Mouse (Mus musculus): Measurements from ENCODE around the gene Pdha1. TPM values are rescaled to one million over a fixed set of nuclear protein-coding genes. Genes with fewer than 3 reads are reported as not detected.

Gene Pdha1
- total RNA-seq (2021): 100 to 1,000 TPM; 567 to 646 TPM
- long read RNA-seq, experiment 1, transcript Pdha1-201 (11 exons, 2,848 nt): major isoform, 1,351 of 1,435 reads
- long read RNA-seq, experiment 1, partial matches to known transcripts: 31 of 1,435 reads
- long read RNA-seq, experiment 1, other reads (novel, unspliced or antisense): 52 of 1,435 reads
- long read RNA-seq, experiment 2, transcript Pdha1-201 (11 exons, 2,848 nt): major isoform, 1,416 of 1,507 reads
- long read RNA-seq, experiment 2, partial matches to known transcripts: 34 of 1,507 reads
- long read RNA-seq, experiment 2, other reads (novel, unspliced or antisense): 57 of 1,507 reads

DNA sequence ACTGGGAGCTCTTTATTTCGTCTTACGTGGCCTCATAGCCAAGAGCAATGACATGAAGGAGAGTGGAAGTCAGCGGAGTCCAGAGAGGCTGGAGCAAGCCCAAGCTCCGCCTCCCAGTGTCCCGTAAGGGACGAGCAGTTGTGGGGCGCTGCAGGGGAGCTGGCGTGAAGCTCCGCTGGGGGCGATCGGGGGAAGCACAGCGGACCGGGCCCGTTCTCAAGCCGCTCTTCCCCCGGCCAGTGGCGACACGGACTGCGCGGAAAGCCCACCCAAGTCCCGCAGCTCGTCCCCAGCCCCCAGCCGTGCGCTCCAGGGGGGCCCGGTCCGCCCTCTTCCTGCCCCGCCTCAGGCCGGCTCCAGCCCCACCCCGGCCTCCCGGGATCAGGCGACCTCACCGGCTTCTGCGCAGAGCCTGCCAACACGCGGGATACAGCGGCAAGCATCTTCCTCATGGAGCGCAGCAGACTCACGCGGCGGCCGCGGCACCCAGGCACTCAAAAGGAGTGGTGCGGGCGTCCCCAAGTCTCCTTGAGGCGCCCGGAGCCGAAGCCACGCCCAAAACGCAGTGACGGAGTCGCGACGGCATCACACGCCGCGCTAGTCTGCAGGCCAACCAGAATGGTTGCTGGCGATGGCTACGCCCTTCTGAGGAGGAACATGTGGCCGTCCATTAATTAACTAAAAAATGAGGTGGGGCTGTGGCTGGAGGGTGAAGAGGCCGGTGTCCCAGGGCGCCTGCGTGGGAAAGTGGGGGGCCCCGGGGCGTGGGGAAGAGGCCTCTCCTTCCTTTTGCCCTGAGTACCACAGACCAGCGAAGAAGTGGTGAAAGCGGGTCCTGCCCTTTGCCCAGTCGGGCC is at the start of gene Pdha1:
Pdha1 (minus strand) TSS at position 553 of the 857 bp plus-strand sequence.
- TF ChIP-seq CTCF (IDR thresholded peaks at IDR 0.05): no peak

DNA sequence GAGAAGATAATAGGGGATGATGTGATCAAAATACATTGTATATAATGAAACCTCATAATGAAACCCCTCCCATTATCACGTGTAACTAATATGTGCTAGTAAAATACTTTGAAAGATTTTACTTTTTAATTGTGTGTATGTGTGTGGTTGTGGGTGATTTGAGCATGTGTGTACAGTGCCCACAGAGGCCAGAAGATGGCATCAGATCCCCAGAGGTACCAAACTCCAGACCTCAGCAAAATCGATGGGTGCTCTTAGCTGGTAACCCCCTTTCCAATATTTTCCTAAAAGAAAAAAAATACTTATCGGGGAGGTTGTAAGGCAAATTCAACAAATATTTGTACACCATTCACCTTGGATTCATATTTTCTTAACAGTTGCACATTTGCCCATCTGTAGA is 40.8 kb upstream of the Pdha1 start:
- H3K4me3 ChIP-seq: no peak overlapping the region
- peak; percentile 46 for TF ChIP-seq CTCF (IDR thresholded peaks at IDR 0.05)
- intact Hi-C loops (cut with DNase I): loop anchor here (10.0 kb wide), 1 partner anchor 856 kb away; no protein-coding TSS in a partner anchor
- no peak overlapping the region for H3K27ac ChIP-seq
- no peak for DNase-seq

More for the DNA sequence above, at the start of gene Pdha1:
- peak within 1 kb of the TSS; percentile 84 for H3K4me3 ChIP-seq
- H3K27ac ChIP-seq: peak within 1 kb of the TSS; percentile 99
- DNase-seq: peak; percentile 93
- intact Hi-C loops (cut with DNase I): no loop called here

DNA sequence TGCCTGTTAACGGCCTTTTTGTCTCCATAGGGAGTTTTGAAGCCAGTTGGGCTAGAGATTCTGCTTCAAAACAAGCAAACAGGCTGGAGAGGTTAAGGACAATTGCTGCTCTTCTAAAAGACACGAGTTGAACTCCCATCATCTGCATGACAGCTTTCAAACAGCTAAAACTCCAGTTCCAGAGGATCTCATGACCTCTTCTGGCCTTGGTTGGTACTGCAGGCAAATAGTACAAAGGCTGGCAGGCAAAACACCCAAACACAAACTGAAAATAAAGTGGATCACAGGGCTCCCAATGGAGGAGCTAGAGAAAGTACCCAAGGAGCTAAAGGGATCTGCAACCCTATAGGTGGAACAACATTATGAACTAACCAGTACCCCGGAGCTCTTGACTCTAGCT is 31.9 kb upstream of the Pdha1 start:
- H3K27ac ChIP-seq: no peak overlapping the region
- H3K4me3 ChIP-seq: no peak overlapping the region
- DNase-seq: peak; percentile 45
- TF ChIP-seq CTCF (IDR thresholded peaks at IDR 0.05): peak; percentile 71
- intact Hi-C loops (cut with DNase I): loop anchor here (5.0 to 10.0 kb wide), 2 partner anchors 183 to 865 kb away; partner anchors contain the start of gene Map3k15

DNA sequence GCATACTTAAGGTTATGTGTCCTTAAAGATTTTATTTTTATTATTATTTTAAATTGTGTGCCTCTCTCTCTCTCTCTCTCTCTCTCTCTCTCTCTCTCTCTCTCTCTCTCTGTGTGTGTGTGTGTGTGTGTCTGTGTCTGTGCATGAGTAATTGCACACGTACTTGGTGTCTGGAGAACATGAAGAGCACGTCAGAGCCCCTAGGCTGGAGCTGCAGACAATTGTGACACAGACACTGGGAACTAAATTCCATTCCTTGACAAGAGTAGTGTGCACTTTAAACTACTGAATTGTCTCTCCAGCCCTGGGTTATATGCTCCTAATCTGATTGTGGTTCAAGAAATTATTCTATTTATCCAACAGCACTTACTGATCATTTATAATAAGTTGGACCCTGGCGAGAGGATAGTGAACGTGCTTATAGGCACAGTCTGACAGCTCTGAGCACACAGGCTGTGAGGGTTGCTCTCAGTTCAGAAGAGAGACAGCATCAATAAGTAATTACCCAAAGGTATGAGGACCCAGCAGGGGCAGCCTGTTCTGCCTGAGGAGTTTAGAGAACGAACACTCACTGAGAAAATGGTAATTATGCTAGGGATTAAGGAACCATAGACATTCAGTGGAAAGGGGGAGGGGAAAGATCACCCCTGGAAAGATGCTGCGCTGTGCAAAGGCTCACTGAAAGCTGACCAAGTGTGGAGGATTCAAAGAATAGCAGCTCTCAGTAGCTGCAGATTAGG is 28.2 kb upstream of the Pdha1 start:
- no peak for DNase-seq
- intact Hi-C loops (cut with DNase I): no loop called here
- Histone ChIP-seq H3K4me3 (no peak overlapping the region), H3K27ac (no peak overlapping the region)
- TF ChIP-seq CTCF (IDR thresholded peaks at IDR 0.05): no peak

DNA sequence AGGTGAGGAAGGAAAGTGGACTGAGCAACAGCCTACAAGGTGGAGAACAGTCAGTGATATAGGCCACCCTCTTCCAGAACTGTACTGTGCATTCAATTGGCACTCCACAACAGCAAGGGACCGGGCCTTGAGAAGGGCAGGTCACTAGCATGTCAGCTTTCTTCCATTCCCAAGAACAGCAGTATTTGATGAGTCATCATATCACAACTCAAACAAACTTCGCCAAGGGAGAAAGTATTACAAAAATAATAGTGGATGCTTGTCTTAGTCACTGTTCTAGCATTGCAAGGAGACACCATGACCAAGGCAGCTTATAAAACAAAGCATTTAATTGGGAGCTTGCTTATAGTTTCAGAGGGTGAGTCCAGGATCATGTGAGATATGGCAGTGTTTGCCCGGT is 26.0 kb upstream of the Pdha1 start:
- DNase-seq: no peak
- no peak overlapping the region for H3K27ac ChIP-seq

DNA sequence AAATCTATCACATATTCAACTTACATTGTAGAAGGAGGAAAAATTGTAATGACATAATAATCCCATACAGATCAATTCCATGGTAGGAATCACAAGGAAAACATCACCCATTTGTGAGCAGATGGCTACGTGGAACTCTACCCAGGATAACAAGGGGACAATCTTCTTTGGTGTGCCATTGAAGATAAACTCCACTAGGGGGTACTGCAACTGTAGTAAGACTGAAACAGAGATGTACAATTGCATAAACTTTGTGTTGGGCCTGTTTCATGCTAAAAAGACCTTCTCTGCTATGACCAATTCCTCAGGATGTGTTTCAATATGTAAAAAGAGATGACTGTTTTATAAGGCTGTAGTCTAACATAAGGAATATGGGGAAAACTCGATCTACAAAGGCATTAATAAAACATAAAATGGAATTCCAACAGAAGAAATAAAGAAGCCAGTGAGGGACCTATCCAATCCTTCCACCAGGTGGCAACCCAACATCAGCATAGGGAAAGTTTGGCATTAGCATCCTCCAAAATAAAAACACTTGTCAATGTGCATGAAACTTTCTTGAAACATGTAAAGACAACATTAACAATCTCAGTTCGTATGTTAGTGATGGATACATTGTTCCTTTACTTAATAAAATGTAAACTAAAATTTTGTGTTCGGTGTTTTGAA is 15.1 kb upstream of the Pdha1 start:
- TF ChIP-seq CTCF (IDR thresholded peaks at IDR 0.05): peak; percentile 61
- no peak for DNase-seq
- H3K27ac ChIP-seq: no peak overlapping the region
- H3K4me3 ChIP-seq: no peak overlapping the region
- intact Hi-C loops (cut with DNase I): no loop called here

More for the DNA sequence above, 26.0 kb upstream of the Pdha1 start:
- no peak overlapping the region for H3K4me3 ChIP-seq
- TF ChIP-seq CTCF (IDR thresholded peaks at IDR 0.05): no peak
- intact Hi-C loops (cut with DNase I): no loop called here

DNA sequence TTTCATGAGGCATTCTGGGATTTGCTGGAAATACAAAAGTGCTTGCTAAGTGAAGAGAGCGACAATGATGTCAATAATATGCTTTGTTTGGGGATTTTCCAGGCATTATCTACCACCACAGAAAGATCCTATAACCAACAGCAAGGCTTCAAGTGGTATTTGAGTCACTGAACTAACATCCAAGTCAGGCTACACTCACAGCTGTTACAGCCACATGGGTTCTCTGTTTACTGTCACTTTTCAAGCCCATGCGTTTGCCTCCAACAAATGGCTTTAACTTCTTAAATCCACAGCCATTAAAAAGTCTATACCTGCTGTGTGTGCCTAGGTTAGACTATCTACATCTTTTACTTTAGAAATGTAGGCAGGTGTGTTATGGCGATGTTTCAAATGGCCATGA is 10.6 kb upstream of the Pdha1 start:
- intact Hi-C loops (cut with DNase I): no loop called here
- Histone ChIP-seq H3K4me3 (no peak overlapping the region), H3K27ac (no peak overlapping the region)
- DNase-seq: no peak
- no peak for TF ChIP-seq CTCF (IDR thresholded peaks at IDR 0.05)

DNA sequence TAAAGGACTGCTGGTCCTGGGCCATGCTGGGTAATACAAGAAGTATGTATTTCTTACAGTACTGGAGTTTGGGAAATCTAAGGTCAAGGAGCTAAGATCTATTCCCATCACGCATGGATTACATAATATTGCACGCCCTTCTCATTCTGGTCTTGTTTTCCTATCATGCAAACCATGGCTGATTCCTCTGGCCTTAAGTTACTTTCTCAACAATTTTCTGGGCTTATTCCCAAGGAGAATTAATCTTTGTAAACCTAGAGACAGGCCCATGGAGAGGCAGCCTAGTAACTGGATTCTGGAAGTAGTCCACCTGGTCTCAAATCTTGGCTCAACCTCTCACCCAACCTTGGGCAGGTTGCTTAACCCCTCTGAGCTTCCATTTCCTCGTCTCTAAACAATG is 9.2 kb upstream of the Pdha1 start:
- intact Hi-C loops (cut with DNase I): no loop called here
- TF ChIP-seq CTCF (IDR thresholded peaks at IDR 0.05): no peak
- no peak overlapping the region for H3K27ac ChIP-seq
- DNase-seq: no peak
- H3K4me3 ChIP-seq: no peak overlapping the region

DNA sequence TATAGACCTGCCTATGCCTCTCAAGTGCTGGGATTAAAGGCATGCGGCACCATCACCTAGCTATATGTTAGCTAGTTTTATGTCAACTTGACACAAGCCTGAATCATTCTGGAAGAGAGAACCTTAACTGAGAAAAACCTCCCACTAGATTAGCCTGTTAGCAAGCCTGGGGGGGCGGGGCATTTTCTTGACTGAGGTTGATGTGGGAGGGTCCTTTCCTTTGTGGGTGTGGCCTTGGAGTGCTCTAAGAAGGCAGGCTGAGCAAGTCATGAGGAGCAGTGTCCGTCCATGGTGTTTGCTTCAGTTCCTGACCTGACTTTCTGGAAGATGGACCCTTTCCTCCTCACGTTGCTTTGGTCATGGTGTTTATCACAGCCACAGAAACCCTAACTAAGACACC is 8.6 kb upstream of the Pdha1 start:
- H3K4me3 ChIP-seq: no peak overlapping the region
- intact Hi-C loops (cut with DNase I): no loop called here
- no peak overlapping the region for H3K27ac ChIP-seq
- DNase-seq: no peak
- TF ChIP-seq CTCF (IDR thresholded peaks at IDR 0.05): no peak

DNA sequence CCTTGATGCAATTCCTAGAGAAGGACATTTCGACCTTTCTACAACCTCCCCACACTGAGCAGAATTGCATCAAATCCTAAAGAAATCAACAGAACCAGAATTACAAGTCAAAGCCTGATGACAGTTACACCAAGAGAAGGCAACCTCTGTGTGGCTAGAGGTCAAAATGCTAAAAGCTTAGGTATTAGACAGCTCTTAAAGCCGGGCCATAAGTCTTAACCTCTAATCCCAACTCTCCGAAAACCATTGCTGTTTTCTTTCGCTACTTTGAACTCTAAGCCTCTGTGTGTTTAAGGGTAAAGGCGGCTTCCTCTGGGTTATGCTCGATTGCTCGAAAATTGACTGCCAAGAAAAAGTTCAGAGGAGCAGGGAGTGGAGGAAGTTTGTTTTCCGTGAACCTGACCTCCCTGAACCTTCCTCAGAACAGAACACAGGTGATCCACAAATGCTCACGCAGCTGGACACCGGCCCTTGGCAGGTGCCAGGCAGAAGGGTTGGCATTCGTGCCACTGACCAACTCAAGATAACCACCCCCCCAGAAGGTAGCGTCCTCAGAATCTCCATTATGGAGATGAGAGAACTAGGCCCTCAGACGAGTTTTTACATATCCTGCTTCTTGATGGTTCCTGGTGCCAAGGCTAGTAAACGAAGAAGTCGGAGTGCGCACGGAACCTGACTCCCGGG is 894 bp downstream of the Pdha1 start:
- TF ChIP-seq CTCF (IDR thresholded peaks at IDR 0.05): no peak
- Histone ChIP-seq H3K27ac (peak overlapping the region; percentile 99), H3K4me3 (peak overlapping the region; percentile 84)
- intact Hi-C loops (cut with DNase I): no loop called here
- DNase-seq: no peak

DNA sequence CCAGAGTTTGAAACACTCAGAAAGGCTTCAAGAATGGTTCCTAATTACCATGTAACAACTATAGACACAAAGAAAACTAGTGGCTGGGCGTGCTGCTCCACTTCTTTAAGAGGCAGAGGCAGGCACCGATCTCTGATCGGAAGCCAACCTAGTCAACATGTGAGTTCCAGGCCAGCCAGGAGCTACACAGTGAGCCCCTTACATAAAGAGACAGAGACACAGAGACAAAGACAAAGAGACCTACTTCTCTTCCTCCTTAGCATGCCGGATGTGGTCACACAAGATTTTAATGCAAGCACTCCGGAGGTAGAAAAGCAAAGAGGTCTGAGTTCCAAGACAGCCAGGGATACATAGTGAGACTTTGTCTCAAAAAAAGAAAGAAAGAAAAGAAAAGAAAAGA is 2.1 kb downstream of the Pdha1 start:
- TF ChIP-seq CTCF (IDR thresholded peaks at IDR 0.05): no peak
- Histone ChIP-seq H3K4me3 (peak overlapping the region; percentile 84), H3K27ac (peak overlapping the region; percentile 99; the same call in 1 of the 2 replicates)
- intact Hi-C loops (cut with DNase I): no loop called here
- DNase-seq: no peak

DNA sequence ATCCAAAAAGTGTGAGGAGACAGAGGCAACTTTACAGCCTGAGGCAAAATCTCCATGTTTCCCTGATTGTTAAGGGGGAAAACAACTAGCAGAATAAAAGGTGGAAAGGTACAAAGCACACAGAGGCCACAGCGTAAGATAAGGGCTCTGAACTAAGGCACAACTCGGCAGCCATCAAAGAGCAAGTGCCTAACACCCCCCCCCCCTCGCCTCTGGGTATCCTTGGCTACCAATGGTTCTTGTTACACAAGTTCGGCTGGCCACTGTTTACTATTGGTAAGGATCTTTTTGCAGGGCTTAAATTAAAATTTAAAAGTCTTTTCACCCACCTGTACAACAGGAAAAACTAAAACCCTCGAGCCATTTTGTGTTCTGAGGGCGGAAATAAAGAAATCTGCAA is 2.5 kb downstream of the Pdha1 start:
- no peak for DNase-seq
- no peak for TF ChIP-seq CTCF (IDR thresholded peaks at IDR 0.05)
- intact Hi-C loops (cut with DNase I): no loop called here
- Histone ChIP-seq H3K4me3 (peak overlapping the region; percentile 84), H3K27ac (no peak overlapping the region)

Data from gastrocnemius, adult 2 months (tissue).